In the genomic region with DNA sequence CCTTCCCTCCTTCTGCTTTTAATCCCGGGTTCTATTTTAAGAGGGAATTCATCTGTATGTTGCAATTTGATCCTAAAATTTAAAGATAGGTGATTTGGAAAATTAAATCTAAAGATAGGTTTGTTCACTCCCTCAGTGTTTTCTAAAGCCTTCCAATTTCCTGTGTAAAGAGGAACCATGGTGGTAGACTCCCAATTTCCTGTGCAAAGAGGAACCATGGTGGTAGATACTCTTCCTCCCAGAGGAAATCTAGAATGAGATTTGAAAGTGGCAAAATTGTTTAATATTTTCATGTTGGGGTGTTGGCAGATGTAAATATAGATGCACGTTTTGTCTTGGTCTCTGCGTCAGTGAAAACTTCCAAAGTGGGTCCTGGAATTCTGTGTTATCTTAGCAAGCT, we compare ENCODE assay signal across 25 mouse cellular contexts.
"Had no signal": no experiment of that assay in that cellular context is flagged by ENCODE, and none has a peak within 500 bp of the region (broad histone marks: within the 10 kb centered on the region; RNA-seq: fewer than 3 reads in every experiment).

No protein-coding gene starts in this region.

- DNase-seq: gastrocnemius, adult 2 months; gastrocnemius, postnatal 10 days; gastrocnemius, postnatal 25 days; heart, adult 11 months; heart, adult 2 months; heart, postnatal 14 days; heart, postnatal 36 days; kidney, adult 11 months; kidney, adult 2 months; kidney, adult 9 months; kidney, postnatal 14 days; kidney, postnatal 36 days; layer of hippocampus, adult 9-11 months; left cerebral cortex, postnatal 4 days had no signal

- H3K4me3 ChIP-seq: gastrocnemius, adult 2 months; heart, adult 2 months; heart, embryonic 13.5 days; heart, embryonic 15.5 days; hindbrain, embryonic 13.5 days; hindbrain, embryonic 15.5 days; kidney, embryonic 15.5 days; left cerebral cortex, adult 2 months; limb, embryonic 13.5 days; limb, embryonic 15.5 days had no signal

- H3K27ac ChIP-seq: gastrocnemius, adult 2 months; heart, adult 2 months; heart, embryonic 13.5 days; heart, embryonic 15.5 days; hindbrain, embryonic 13.5 days; hindbrain, embryonic 15.5 days; hindbrain, postnatal 0 days; kidney, embryonic 15.5 days; kidney, postnatal 0 days; left cerebral cortex, adult 2 months; limb, embryonic 13.5 days; limb, embryonic 15.5 days had no signal

- H3K27me3 ChIP-seq: heart, embryonic 13.5 days; heart, embryonic 15.5 days; hindbrain, embryonic 13.5 days; hindbrain, embryonic 15.5 days; kidney, embryonic 15.5 days; limb, embryonic 15.5 days had no signal

- H3K4me1 ChIP-seq: heart, embryonic 13.5 days; hindbrain, embryonic 13.5 days; hindbrain, embryonic 15.5 days; kidney, embryonic 15.5 days; limb, embryonic 15.5 days had no signal

- H3K36me3 ChIP-seq: heart, embryonic 13.5 days; heart, embryonic 15.5 days; hindbrain, embryonic 13.5 days; hindbrain, embryonic 15.5 days; kidney, embryonic 15.5 days; limb, embryonic 13.5 days; limb, embryonic 15.5 days had no signal

- H3K9ac ChIP-seq: heart, embryonic 13.5 days; heart, embryonic 15.5 days; hindbrain, embryonic 13.5 days; hindbrain, embryonic 15.5 days; kidney, embryonic 15.5 days; limb, embryonic 13.5 days; limb, embryonic 15.5 days had no signal

- ATAC-seq: intestine, embryonic 16.5 days had no signal
